Mouse (Mus musculus): ENCODE results near the gene Trio. TPM values are rescaled to one million over a fixed set of nuclear protein-coding genes. Genes with fewer than 3 reads are reported as not detected.
A peak's percentile ranks its signal among the peaks of the same experiment; 100 is the strongest.

Trio gene
- polyA plus RNA-seq, 1 experiment from 2014 or later: 14.0 TPM

- peaks cover 7% of the 10 kb centered on the region for H3K4me1 ChIP-seq (replicated peaks; ENCODE audit: control insufficient read depth, insufficient read depth, low read length)
- H3K9me3 ChIP-seq (ENCODE audit: control insufficient read depth, low read length): no peaks in the 10 kb centered on the region
- H3K4me2 ChIP-seq: no peak overlapping the region
- ATAC-seq (replicated peaks; ENCODE audit: low FRiP score): no peak
- peak overlapping the region; percentile 48; the same call in 1 of the 2 replicates for H3K27ac ChIP-seq (ENCODE audit: low read depth, low read length)
- H3K9ac ChIP-seq (ENCODE audit: low read depth, low read length): no peak overlapping the region
- WGBS: 54% methylated on average over 5 of the region's 5 CpGs
- H3K36me3 ChIP-seq (ENCODE audit: control insufficient read depth, insufficient read depth, low read length): peaks cover 3% of the 10 kb centered on the region; the same call in 1 of the 2 replicates
- DNase-seq (ENCODE audit: low spot score): no peak
- H3K4me3 ChIP-seq (ENCODE audit: low read depth, low read length): no peak overlapping the region
- no peaks in the 10 kb centered on the region for H3K27me3 ChIP-seq (replicated peaks; ENCODE audit: control insufficient read depth, insufficient read depth, low read length)
Observed at GRCm38 (mm10) chr15:27808596-27809276, 216.9 kb downstream of the Trio start.

DNA sequence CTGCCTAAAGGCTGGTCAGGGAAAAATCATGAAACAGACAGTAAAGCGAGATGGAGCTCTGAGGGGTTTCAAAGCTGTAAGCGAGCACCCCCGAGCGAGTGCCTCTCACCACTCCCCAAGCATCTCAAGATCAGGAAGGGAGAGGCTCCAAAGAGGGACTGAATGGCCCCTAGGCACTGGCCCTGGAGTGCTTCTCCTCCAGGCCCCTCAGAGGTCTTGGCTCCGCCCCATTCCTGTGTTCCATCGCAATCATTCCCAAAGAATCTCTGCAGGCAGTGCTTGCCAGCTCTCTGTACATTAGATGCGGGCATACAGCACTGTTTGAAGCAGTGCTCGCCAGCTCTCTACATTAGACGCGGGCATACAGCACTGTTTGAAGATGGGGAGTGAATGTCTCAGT, 219.4 kb downstream of the Trio start:
- 73% methylated on average over 10 of the region's 10 CpGs for WGBS
- ATAC-seq (replicated peaks; ENCODE audit: low FRiP score) (no peak; the same call in 1 of the 2 replicates), DNase-seq (ENCODE audit: low spot score) (no peak)
- Histone ChIP-seq H3K9me3 (ENCODE audit: control insufficient read depth, low read length) (no peaks in the 10 kb centered on the region), H3K4me2 (no peak overlapping the region), H3K27me3 (replicated peaks; ENCODE audit: control insufficient read depth, insufficient read depth, low read length) (no peaks in the 10 kb centered on the region), H3K4me1 (replicated peaks; ENCODE audit: control insufficient read depth, insufficient read depth, low read length) (peaks cover 7% of the 10 kb centered on the region), H3K4me3 (ENCODE audit: low read depth, low read length) (no peak overlapping the region), H3K36me3 (ENCODE audit: control insufficient read depth, insufficient read depth, low read length) (peaks cover 3% of the 10 kb centered on the region; the same call in 1 of the 2 replicates), H3K9ac (ENCODE audit: low read depth, low read length) (no peak overlapping the region), H3K27ac (ENCODE audit: low read depth, low read length) (no peak overlapping the region)

DNA sequence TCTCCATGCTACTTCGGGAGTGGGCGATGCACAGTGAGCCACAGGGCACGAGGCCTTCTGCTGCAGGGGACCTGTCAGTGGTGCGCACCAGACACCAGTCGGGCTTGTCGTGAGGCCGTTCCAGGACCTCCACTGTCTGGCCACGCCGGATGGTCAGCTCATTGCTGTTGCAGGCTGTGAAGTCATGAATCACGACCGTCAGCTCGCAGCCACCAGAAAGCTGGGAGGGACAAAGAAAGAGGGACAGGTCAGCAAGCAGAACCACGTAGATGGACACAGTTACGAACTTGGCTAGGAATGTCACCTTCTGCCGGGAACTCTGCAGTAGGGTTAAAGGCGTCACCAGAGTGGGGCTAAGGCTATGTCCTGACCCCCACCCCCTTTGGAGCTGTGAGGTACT, 220.0 kb downstream of the Trio start:
- 87% methylated on average over 16 of the region's 16 CpGs for WGBS
- DNase-seq (ENCODE audit: low spot score) (no peak), ATAC-seq (replicated peaks; ENCODE audit: low FRiP score) (no peak)
- Histone ChIP-seq H3K27ac (ENCODE audit: low read depth, low read length) (no peak overlapping the region), H3K4me2 (no peak overlapping the region), H3K36me3 (ENCODE audit: control insufficient read depth, insufficient read depth, low read length) (peaks cover 3% of the 10 kb centered on the region; the same call in 1 of the 2 replicates), H3K9me3 (ENCODE audit: control insufficient read depth, low read length) (no peaks in the 10 kb centered on the region), H3K4me1 (replicated peaks; ENCODE audit: control insufficient read depth, insufficient read depth, low read length) (peaks cover 7% of the 10 kb centered on the region), H3K4me3 (ENCODE audit: low read depth, low read length) (no peak overlapping the region), H3K9ac (ENCODE audit: low read depth, low read length) (no peak overlapping the region), H3K27me3 (replicated peaks; ENCODE audit: control insufficient read depth, insufficient read depth, low read length) (no peaks in the 10 kb centered on the region)

DNA sequence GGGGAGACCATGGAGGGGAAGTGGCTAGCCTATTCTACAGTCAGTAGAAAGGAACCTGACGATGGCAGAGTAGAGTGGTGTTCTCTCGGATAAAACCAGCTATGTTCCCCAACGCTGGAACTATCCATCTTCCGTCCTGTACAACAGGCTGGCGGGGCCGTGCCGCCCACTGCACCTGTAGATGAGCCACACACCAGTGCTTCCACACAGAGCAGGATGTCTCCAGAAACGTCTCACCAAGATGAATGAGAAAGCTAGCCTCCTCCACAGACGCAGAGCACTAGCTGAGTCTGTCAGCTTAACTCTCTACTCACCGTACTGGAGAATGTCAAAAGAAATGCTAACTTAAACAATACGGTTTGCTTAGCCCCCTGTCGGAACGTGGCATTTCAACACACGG, 221.2 kb downstream of the Trio start:
- Histone ChIP-seq H3K9ac (ENCODE audit: low read depth, low read length) (no peak overlapping the region), H3K4me3 (ENCODE audit: low read depth, low read length) (no peak overlapping the region), H3K4me1 (replicated peaks; ENCODE audit: control insufficient read depth, insufficient read depth, low read length) (0 out of 2 replicates have a peak, but pooled peaks cover 2% of the 10 kb centered on the region), H3K9me3 (ENCODE audit: control insufficient read depth, low read length) (no peaks in the 10 kb centered on the region), H3K27me3 (replicated peaks; ENCODE audit: control insufficient read depth, insufficient read depth, low read length) (no peaks in the 10 kb centered on the region), H3K27ac (ENCODE audit: low read depth, low read length) (no peak overlapping the region), H3K4me2 (no peak overlapping the region), H3K36me3 (ENCODE audit: control insufficient read depth, insufficient read depth, low read length) (peaks cover 3% of the 10 kb centered on the region; the same call in 1 of the 2 replicates)
- ATAC-seq (replicated peaks; ENCODE audit: low FRiP score): no peak
- no peak for DNase-seq (ENCODE audit: low spot score)
- WGBS: 79% methylated on average over 14 of the region's 14 CpGs

DNA sequence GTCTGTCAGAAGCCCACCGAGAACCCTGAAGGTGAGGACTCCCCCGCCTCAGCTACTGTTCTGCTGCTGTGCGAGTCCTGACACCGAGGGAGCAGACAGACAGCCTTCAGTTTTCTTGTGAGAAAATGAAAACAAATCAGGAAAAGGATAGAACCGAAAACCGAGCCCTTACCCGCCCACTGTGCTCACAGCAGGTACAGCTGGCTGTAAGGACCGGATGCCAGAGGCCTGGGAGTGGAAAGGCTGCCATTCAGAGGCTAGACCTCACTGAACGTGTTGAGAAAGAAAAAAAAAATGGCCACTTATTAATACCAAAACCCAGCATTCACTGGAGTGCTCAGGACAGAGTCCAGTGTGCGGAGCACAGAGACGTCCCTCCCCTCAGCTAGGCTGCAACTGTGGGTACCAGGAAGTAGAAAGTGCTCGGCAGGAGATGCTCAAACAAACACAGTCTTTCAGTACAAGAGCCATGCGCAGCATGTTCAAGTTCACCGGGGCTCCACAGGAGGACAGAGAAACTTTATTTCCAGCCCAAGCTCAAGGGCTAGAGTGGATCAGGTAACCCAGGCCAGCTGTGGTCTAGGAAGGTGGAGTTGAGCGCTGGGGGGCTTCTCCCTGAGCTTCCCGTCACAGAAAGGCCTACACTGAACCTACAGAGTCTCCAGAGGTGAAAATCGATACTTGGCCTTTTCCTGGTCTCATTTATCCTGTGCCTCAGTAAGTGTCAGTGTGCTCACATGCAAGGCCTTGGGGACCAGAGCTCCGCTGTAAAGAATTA, 221.9 kb downstream of the Trio start:
- no peak for DNase-seq (ENCODE audit: low spot score)
- Histone ChIP-seq H3K4me3 (ENCODE audit: low read depth, low read length) (no peak overlapping the region), H3K27ac (ENCODE audit: low read depth, low read length) (no peak overlapping the region), H3K4me2 (no peak overlapping the region), H3K27me3 (replicated peaks; ENCODE audit: control insufficient read depth, insufficient read depth, low read length) (no peaks in the 10 kb centered on the region), H3K4me1 (replicated peaks; ENCODE audit: control insufficient read depth, insufficient read depth, low read length) (0 out of 2 replicates have a peak, but pooled peaks cover 2% of the 10 kb centered on the region), H3K9me3 (ENCODE audit: control insufficient read depth, low read length) (no peaks in the 10 kb centered on the region), H3K9ac (ENCODE audit: low read depth, low read length) (no peak overlapping the region), H3K36me3 (ENCODE audit: control insufficient read depth, insufficient read depth, low read length) (peaks cover 3% of the 10 kb centered on the region; the same call in 1 of the 2 replicates)
- WGBS: 83% methylated on average over 18 of the region's 18 CpGs
- no peak for ATAC-seq (replicated peaks; ENCODE audit: low FRiP score)

- Histone ChIP-seq H3K9ac (ENCODE audit: low read depth, low read length) (no peak overlapping the region), H3K27me3 (replicated peaks; ENCODE audit: control insufficient read depth, insufficient read depth, low read length) (no peaks in the 10 kb centered on the region), H3K4me1 (replicated peaks; ENCODE audit: control insufficient read depth, insufficient read depth, low read length) (no peaks in the 10 kb centered on the region), H3K4me2 (no peak overlapping the region), H3K27ac (ENCODE audit: low read depth, low read length) (no peak overlapping the region), H3K9me3 (ENCODE audit: control insufficient read depth, low read length) (no peaks in the 10 kb centered on the region), H3K4me3 (ENCODE audit: low read depth, low read length) (no peak overlapping the region), H3K36me3 (ENCODE audit: control insufficient read depth, insufficient read depth, low read length) (peaks cover 3% of the 10 kb centered on the region; the same call in 1 of the 2 replicates)
- 84% methylated on average over 12 of the region's 12 CpGs for WGBS
- DNase-seq (ENCODE audit: low spot score): no peak
- no peak for ATAC-seq (replicated peaks; ENCODE audit: low FRiP score)
Observed at GRCm38 (mm10) chr15:27802243-27802642, 223.4 kb downstream of the Trio start.

- Histone ChIP-seq H3K4me2 (no peak overlapping the region), H3K36me3 (ENCODE audit: control insufficient read depth, insufficient read depth, low read length) (peaks cover 3% of the 10 kb centered on the region; the same call in 1 of the 2 replicates), H3K9me3 (ENCODE audit: control insufficient read depth, low read length) (no peaks in the 10 kb centered on the region), H3K27me3 (replicated peaks; ENCODE audit: control insufficient read depth, insufficient read depth, low read length) (no peaks in the 10 kb centered on the region), H3K4me3 (ENCODE audit: low read depth, low read length) (no peak overlapping the region), H3K27ac (ENCODE audit: low read depth, low read length) (no peak overlapping the region), H3K4me1 (replicated peaks; ENCODE audit: control insufficient read depth, insufficient read depth, low read length) (no peaks in the 10 kb centered on the region; the same call in 1 of the 2 replicates), H3K9ac (ENCODE audit: low read depth, low read length) (no peak overlapping the region)
- ATAC-seq (replicated peaks; ENCODE audit: low FRiP score): no peak
- DNase-seq (ENCODE audit: low spot score): no peak
- WGBS: 78% methylated on average over 4 of the region's 4 CpGs
Observed at GRCm38 (mm10) chr15:27801177-27801576, 224.5 kb downstream of the Trio start.

DNA sequence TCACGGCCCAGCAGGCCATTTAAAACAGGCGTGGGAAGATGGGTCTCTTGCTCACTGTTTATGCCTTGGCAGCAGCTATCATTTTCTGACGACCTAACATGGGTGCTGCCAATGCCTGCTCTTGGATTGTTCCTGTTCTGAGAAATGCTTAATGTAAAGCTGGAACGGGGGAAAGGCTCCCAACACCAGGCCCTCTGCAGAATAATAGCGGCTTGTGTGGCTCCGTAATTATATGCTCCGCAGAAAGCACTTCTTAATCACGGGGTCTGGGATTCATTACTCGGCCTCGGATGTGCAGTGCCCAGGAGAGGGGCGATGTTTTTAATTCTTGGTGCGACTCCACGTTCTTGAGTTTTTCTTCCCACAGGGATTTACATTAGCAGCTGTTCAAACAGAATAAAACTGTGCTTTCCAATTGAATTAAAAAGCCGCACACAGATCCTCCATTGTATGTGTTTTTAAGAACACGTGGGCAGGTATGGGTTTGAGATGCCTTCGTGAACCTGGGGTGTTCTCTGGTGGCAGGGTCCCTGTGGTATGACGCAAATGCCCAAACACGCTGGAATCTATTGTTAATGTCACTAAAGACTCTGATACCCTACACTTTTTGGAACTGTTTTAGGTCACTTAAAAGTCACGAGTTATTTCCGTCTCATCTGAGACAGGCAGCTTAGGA, 228.0 kb downstream of the Trio start:
- ATAC-seq (replicated peaks; ENCODE audit: low FRiP score) (no peak), DNase-seq (ENCODE audit: low spot score) (no peak)
- Histone ChIP-seq H3K9ac (ENCODE audit: low read depth, low read length) (no peak overlapping the region), H3K4me2 (no peak overlapping the region), H3K9me3 (ENCODE audit: control insufficient read depth, low read length) (no peaks in the 10 kb centered on the region), H3K27ac (ENCODE audit: low read depth, low read length) (no peak overlapping the region), H3K4me1 (replicated peaks; ENCODE audit: control insufficient read depth, insufficient read depth, low read length) (no peaks in the 10 kb centered on the region; the same call in 1 of the 2 replicates), H3K4me3 (ENCODE audit: low read depth, low read length) (no peak overlapping the region), H3K27me3 (replicated peaks; ENCODE audit: control insufficient read depth, insufficient read depth, low read length) (no peaks in the 10 kb centered on the region), H3K36me3 (ENCODE audit: control insufficient read depth, insufficient read depth, low read length) (no peaks in the 10 kb centered on the region)
- WGBS: 84% methylated on average over 20 of the region's 20 CpGs

All from liver, embryonic 11.5 days (tissue).